Mouse (Mus musculus): ENCODE data around the gene Ppp1r37.

GRCm38 (mm10) chr7:19560491-19561260 lies 2.2 kb downstream of the Ppp1r37 start:
- TF ChIP-seq CHD2 (IDR thresholded peaks at IDR 0.05; ENCODE audit: low read depth, low read length) (no peak), HCFC1 (IDR thresholded peaks at IDR 0.05; ENCODE audit: borderline replicate concordance, insufficient read depth, low read length) (no peak), ZC3H11A (IDR thresholded peaks at IDR 0.05; ENCODE audit: borderline replicate concordance, low read depth, low read length) (no peak)
